Mouse (Mus musculus) granulocyte monocyte progenitor cell, adult 5-6 weeks (primary cell): ENCODE data around the gene Ptbp2. TPM values are rescaled to one million over a fixed set of nuclear protein-coding genes. Genes with fewer than 3 reads are reported as not detected.

Source experiments
- ATAC-seq: replicated peaks from 2 replicates; pipeline ENCODE4 v1.8.0; 2016; ENCODE audit warnings: mild to moderate bottlenecking, moderate TSS enrichment, inconsistent platforms; ENCODE audit not compliant: poor library complexity, severe bottlenecking
- total RNA-seq, 2 experiments: library from RNA; stranded (forward) in 1 of 2; stranded (reverse) in 1 of 2; fragments of 200-712, 200-1000 nt in 1 of 2; fragments of >200 nt in 1 of 2; fragmentation: Nextera tagmentation in 1 of 2; gene quantifications; 2 replicates each; pipeline ENCODE4 v1.2.3; 2014 to 2017

Ptbp2 gene
- total RNA-seq, 2 experiments from 2014 or later: 37.2 to 82.1 TPM

DNA sequence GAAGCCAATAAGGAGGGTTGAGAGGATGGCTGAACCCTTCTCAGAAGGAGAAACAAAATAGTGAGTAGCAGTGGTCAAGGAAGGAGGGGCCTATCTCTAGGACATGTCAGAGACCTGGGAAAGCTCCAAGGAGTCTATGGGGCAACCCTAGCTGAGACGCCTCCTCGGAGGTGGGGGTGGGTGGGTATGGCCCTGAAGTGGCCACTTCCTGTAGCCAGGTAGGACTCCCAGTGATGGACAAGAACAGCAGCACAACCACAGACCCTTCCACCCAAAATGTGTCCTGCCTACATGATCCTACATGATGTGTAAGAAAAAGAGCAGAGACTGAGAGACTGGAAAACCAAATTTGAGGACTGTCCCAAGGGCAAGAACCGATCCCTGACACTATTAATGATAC is 72.8 kb downstream of the Ptbp2 start:
- no peak for ATAC-seq

GRCm38 (mm10) chr3:119701467-119701866 is 82.8 kb downstream of the Ptbp2 start:
- no peak for ATAC-seq

- no peak for ATAC-seq
Observed at GRCm38 (mm10) chr3:119684741-119685140, 99.5 kb downstream of the Ptbp2 start.
